Mouse (Mus musculus) kidney, adult 2 months (tissue): ENCODE measurements around the gene Ssr3. TPM values are rescaled to one million over a fixed set of nuclear protein-coding genes. Genes with fewer than 3 reads are reported as not detected.
A peak's percentile ranks its signal among the peaks of the same experiment; 100 is the strongest.

ENCODE experiments used
- DNase-seq: peaks from one replicate; pipeline ENCODE4 v3.0.0; 2021
- H3K27ac ChIP-seq: fragments of 200-500 bp; 2 replicates; pipeline ENCODE4 v1.5.1; 2012; ENCODE audit warnings: low read depth, low read length, control low read depth, inconsistent platforms; ENCODE audit not compliant: insufficient read depth
- H3K27me3 ChIP-seq: fragments of 200-500 bp; replicated peaks from 2 replicates; pipeline ENCODE4 v1.6.1; 2012; ENCODE audit warnings: mild to moderate bottlenecking, moderate library complexity, low read length, inconsistent platforms; ENCODE audit not compliant: control insufficient read depth, insufficient read depth
- H3K36me3 ChIP-seq: fragments of 200-500 bp; 2 replicates; pipeline ENCODE4 v1.6.1; 2012; ENCODE audit warnings: mild to moderate bottlenecking, moderate library complexity, low read length, inconsistent platforms; ENCODE audit not compliant: control insufficient read depth, insufficient read depth
- H3K4me1 ChIP-seq: fragments of 200-500 bp; 2 replicates; pipeline ENCODE4 v1.6.1; 2011; ENCODE audit warnings: low read length; ENCODE audit not compliant: control insufficient read depth, insufficient read depth
- H3K4me3 ChIP-seq: fragments of 200-500 bp; 2 replicates; pipeline ENCODE4 v1.5.1; 2011; ENCODE audit warnings: mild to moderate bottlenecking, low read depth, low read length, control low read depth; ENCODE audit not compliant: insufficient read depth
- CTCF ChIP-seq: fragments of 200-500 bp; conservative IDR thresholded peaks from 2 replicates; pipeline ENCODE4 v1.5.1; 2011; ENCODE audit warnings: low read depth, mild to moderate bottlenecking, control low read depth, low read length, moderate library complexity, mixed read lengths; ENCODE audit not compliant: insufficient read depth, insufficient read length
- POLR2A ChIP-seq: fragments of 200-500 bp; IDR thresholded peaks from one replicate; pipeline ENCODE4 v1.6.1; 2011; ENCODE audit warnings: low read depth, low read length, control low read depth
- WGBS: fragments of 180-500 bp; shearing (Covaris S2); methylation state at CpG from one replicate; pipeline ENCODE4 v1.1.7; 2018; 5-methylcytosine and 5-hydroxymethylcytosine counted together
- polyA plus RNA-seq: library from polyadenylated mRNA; depleted of rRNA; stranded (reverse); fragments of >200 nt; gene quantifications from 2 replicates; pipeline ENCODE4 v1.2.3, GENCODE M21; 2012

Gene Ssr3
- polyA plus RNA-seq, 1 experiment: 80.8 TPM

GRCm38 (mm10) chr3:65373594-65374182 is 18.7 kb downstream of the Ssr3 start:
- 86% methylated on average over 5 of the region's 5 CpGs for WGBS
- Histone ChIP-seq H3K36me3 (peaks cover 3% of the 10 kb centered on the region; the same call in 1 of the 2 replicates), H3K27ac (no peak overlapping the region), H3K4me1 (no peaks in the 10 kb centered on the region), H3K4me3 (no peak overlapping the region), H3K27me3 (no peaks in the 10 kb centered on the region)
- TF ChIP-seq POLR2A (no peak), CTCF (no peak)
- DNase-seq: no peak

GRCm38 (mm10) chr3:65372552-65372951 is 19.9 kb downstream of the Ssr3 start:
- DNase-seq: no peak
- Histone ChIP-seq H3K27me3 (no peaks in the 10 kb centered on the region), H3K36me3 (no peaks in the 10 kb centered on the region; the same call in 1 of the 2 replicates), H3K4me1 (no peaks in the 10 kb centered on the region), H3K27ac (no peak overlapping the region), H3K4me3 (no peak overlapping the region)
- 85% methylated on average over 4 of the region's 4 CpGs for WGBS
- no peak for TF ChIP-seq CTCF
- TF ChIP-seq POLR2A: no peak

- H3K27me3 ChIP-seq: no peaks in the 10 kb centered on the region
- no peak overlapping the region for H3K27ac ChIP-seq
- no peak overlapping the region for H3K4me3 ChIP-seq
- DNase-seq: no peak
- H3K36me3 ChIP-seq: no peaks in the 10 kb centered on the region; the same call in 1 of the 2 replicates
- WGBS: 80% methylated on average over 4 of the region's 4 CpGs
- TF ChIP-seq CTCF (no peak), POLR2A (no peak)
- H3K4me1 ChIP-seq: no peaks in the 10 kb centered on the region; the same call in 1 of the 2 replicates
Measured at GRCm38 (mm10) chr3:65367944-65368343, 24.5 kb downstream of the Ssr3 start.

- Histone ChIP-seq H3K4me3 (no peak overlapping the region), H3K27me3 (no peaks in the 10 kb centered on the region), H3K27ac (peak overlapping the region; percentile 85; the same call in 1 of the 2 replicates), H3K4me1 (no peaks in the 10 kb centered on the region; the same call in 1 of the 2 replicates), H3K36me3 (no peaks in the 10 kb centered on the region)
- TF ChIP-seq POLR2A: no peak
- TF ChIP-seq CTCF: no peak
- peak; percentile 75 for DNase-seq
- WGBS: 47% methylated on average over 10 of the region's 10 CpGs
Measured at GRCm38 (mm10) chr3:65365921-65366710, 26.3 kb downstream of the Ssr3 start.

- H3K36me3 ChIP-seq: no peaks in the 10 kb centered on the region
- H3K27ac ChIP-seq: peak overlapping the region; percentile 59
- 65% methylated on average over 6 of the region's 6 CpGs for WGBS
- peak; percentile 45 for DNase-seq
- no peaks in the 10 kb centered on the region for H3K27me3 ChIP-seq
- no peaks in the 10 kb centered on the region; the same call in 1 of the 2 replicates for H3K4me1 ChIP-seq
- no peak overlapping the region for H3K4me3 ChIP-seq
- TF ChIP-seq POLR2A: no peak
- no peak for TF ChIP-seq CTCF
Measured at GRCm38 (mm10) chr3:65365184-65365583, 27.2 kb downstream of the Ssr3 start.

- H3K27ac ChIP-seq: no peak overlapping the region
- H3K27me3 ChIP-seq: no peaks in the 10 kb centered on the region
- peaks cover 3% of the 10 kb centered on the region; the same call in 1 of the 2 replicates for H3K4me1 ChIP-seq
- H3K36me3 ChIP-seq: no peaks in the 10 kb centered on the region
- peak; percentile 54 for DNase-seq
- no peak for TF ChIP-seq CTCF
- TF ChIP-seq POLR2A: no peak
- no peak overlapping the region for H3K4me3 ChIP-seq
- WGBS: 76% methylated on average over 1 of the region's 1 CpGs
Measured at GRCm38 (mm10) chr3:65363438-65363837, 29.0 kb downstream of the Ssr3 start.
